Mouse (Mus musculus): ENCODE results near the gene Hoxd8. TPM values are rescaled to one million over a fixed set of nuclear protein-coding genes. Genes with fewer than 3 reads are reported as not detected.
A peak's percentile ranks its signal among the peaks of the same experiment; 100 is the strongest.

The Hoxd8 gene
- polyA plus RNA-seq, 1 experiment: not detected

GRCm38 (mm10) chr2:74737578-74738070 is 33.2 kb downstream of the Hoxd8 start:
- peaks cover 97% of the 10 kb centered on the region for H3K27me3 ChIP-seq (replicated peaks)
- H3K9me3 ChIP-seq: peaks cover 8% of the 10 kb centered on the region
- no peak overlapping the region for H3K4me3 ChIP-seq (replicated peaks)
- no peak for TF ChIP-seq FLI1 (IDR thresholded peaks at IDR 0.05; ENCODE audit: low read length)
- TF ChIP-seq GATA1 (IDR thresholded peaks at IDR 0.05; ENCODE audit: borderline replicate concordance, low read length): no peak
- peaks cover 21% of the 10 kb centered on the region for H3K4me1 ChIP-seq
- H3K36me3 ChIP-seq (replicated peaks; ENCODE audit: low read length): no peaks in the 10 kb centered on the region

DNA sequence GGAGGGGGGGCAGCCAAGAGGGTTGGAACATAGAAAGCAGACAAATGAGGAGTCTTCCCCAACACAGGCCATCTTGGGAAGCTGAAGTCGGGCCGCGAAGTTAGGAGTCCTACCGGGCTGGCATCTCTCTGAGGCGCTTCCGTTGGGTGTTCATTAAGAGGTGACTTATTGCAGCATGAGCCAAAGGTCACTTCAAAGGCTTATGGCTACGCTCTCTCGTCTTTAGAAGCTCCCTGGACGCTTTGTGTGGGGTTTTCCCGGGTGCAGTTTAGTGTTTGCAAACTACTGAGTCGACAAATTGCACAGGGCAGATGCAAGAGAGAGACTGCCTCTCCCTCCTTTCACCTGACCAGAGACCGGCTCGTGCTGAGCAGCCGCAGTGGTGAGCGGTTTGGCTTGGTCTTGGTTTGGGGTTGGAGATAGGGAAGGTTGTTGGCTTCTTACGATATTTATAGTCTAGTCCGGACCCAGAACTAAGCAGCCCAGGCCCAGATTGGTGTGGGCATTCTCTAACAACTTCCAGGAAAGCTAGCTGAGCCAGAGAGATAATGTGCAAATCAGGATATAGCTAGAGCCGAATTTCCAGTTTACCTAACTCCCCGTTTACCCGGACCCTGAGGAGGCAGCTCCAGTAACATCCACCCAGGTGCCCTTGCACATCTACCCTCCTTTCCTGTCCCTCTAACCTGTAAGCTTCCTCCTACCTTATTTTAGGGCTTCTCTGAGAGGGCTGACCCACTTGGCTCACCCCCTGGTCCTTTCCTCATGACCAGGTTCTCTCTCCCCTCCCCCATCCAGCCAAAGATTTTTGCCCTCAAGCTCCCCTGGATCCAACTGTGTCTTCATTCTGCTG is 34.4 kb downstream of the Hoxd8 start:
- Histone ChIP-seq H3K4me3 (replicated peaks) (no peak overlapping the region), H3K27me3 (replicated peaks) (peaks cover 95% of the 10 kb centered on the region), H3K4me1 (peaks cover 19% of the 10 kb centered on the region), H3K36me3 (replicated peaks; ENCODE audit: low read length) (no peaks in the 10 kb centered on the region), H3K9me3 (peaks cover 8% of the 10 kb centered on the region)
- TF ChIP-seq GATA1 (IDR thresholded peaks at IDR 0.05; ENCODE audit: borderline replicate concordance, low read length): no peak
- TF ChIP-seq FLI1 (IDR thresholded peaks at IDR 0.05; ENCODE audit: low read length): no peak

DNA sequence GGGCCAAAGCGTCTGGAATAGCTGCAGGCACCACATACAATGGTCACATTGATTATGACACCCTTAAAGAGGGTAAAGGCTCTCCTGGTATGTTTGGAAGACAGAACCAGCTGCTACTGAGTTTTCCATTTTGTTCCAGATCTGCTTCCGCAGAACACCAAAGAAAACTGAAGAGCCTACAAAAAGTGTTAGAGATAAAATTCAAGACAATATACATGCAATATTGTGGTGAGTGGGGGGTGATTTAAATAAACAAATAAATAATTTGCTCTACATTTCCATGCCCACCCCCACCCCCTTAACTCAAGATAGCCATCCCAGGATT is 35.0 kb downstream of the Hoxd8 start:
- no peaks in the 10 kb centered on the region for H3K36me3 ChIP-seq (replicated peaks; ENCODE audit: low read length)
- H3K4me1 ChIP-seq: peaks cover 19% of the 10 kb centered on the region
- H3K4me3 ChIP-seq (replicated peaks): no peak overlapping the region
- peaks cover 96% of the 10 kb centered on the region for H3K27me3 ChIP-seq (replicated peaks)
- TF ChIP-seq FLI1 (IDR thresholded peaks at IDR 0.05; ENCODE audit: low read length) (no peak), GATA1 (IDR thresholded peaks at IDR 0.05; ENCODE audit: borderline replicate concordance, low read length) (no peak)
- H3K9me3 ChIP-seq: peaks cover 13% of the 10 kb centered on the region

DNA sequence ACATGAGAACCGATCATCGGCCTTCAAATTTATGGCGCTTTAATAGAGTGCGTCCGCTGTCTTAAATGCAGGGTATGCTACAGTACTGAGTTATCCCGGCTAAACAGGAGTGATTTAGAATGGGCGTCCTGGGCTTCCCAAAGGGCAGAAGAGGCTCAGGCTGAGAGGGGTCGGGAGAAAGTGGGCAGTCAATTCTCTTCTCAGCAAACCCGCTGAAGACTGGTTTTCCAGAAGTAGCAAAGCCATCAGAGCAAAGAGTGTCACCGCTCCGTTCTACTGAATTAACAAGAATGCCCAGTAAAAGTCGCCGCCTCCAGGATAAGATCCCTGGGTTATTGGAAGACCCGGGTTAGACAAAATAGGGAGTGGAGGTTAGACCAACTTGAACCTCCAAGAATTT is 35.5 kb downstream of the Hoxd8 start:
- no peak overlapping the region for H3K4me3 ChIP-seq (replicated peaks)
- H3K36me3 ChIP-seq (replicated peaks; ENCODE audit: low read length): no peaks in the 10 kb centered on the region
- H3K4me1 ChIP-seq: peaks cover 19% of the 10 kb centered on the region
- TF ChIP-seq FLI1 (IDR thresholded peaks at IDR 0.05; ENCODE audit: low read length) (no peak), GATA1 (IDR thresholded peaks at IDR 0.05; ENCODE audit: borderline replicate concordance, low read length) (no peak)
- peaks cover 95% of the 10 kb centered on the region for H3K27me3 ChIP-seq (replicated peaks)
- peaks cover 13% of the 10 kb centered on the region for H3K9me3 ChIP-seq

DNA sequence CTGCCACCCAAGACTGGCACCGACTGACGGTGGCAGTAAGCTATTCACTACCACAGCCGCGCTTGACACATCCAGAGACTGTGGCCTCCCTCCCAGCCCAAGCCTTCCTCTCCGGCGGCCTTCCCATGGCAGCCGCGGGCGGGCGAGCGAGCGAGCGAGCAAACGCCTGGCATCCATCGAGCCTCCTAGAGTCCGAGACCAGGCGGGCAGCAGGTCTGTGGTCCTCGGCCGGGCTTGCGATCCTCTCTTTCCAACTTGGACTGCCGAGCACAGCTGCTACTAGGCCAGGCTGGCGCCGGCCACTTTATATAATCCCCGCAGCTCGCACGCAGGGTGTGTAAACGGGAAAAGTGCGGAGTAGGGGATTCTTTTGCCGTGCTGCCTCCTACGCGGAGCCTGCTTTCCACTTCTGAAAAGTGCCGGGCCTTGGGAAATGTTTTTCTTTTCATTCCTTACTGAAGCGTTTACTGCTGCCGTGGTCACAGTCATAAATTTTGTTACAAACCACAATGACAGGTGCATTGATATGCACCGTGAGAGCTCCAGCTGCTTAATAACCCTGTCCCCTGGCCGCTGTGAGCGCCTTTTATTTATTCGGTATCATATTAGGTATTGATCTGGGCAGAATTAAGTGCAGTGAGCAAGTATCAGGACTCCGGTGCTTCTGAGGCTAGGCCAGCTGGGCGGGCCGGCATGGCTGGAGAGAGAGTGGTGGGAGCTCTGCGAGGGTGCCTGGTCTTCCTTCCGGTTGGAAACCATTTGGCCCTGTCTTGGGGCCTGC is 36.1 kb downstream of the Hoxd8 start:
- H3K4me3 ChIP-seq (replicated peaks): peak overlapping the region; percentile 14
- no peaks in the 10 kb centered on the region for H3K36me3 ChIP-seq (replicated peaks; ENCODE audit: low read length)
- peaks cover 13% of the 10 kb centered on the region for H3K9me3 ChIP-seq
- H3K4me1 ChIP-seq: peaks cover 17% of the 10 kb centered on the region
- H3K27me3 ChIP-seq (replicated peaks): peaks cover 95% of the 10 kb centered on the region
- TF ChIP-seq FLI1 (IDR thresholded peaks at IDR 0.05; ENCODE audit: low read length): no peak
- no peak for TF ChIP-seq GATA1 (IDR thresholded peaks at IDR 0.05; ENCODE audit: borderline replicate concordance, low read length)

DNA sequence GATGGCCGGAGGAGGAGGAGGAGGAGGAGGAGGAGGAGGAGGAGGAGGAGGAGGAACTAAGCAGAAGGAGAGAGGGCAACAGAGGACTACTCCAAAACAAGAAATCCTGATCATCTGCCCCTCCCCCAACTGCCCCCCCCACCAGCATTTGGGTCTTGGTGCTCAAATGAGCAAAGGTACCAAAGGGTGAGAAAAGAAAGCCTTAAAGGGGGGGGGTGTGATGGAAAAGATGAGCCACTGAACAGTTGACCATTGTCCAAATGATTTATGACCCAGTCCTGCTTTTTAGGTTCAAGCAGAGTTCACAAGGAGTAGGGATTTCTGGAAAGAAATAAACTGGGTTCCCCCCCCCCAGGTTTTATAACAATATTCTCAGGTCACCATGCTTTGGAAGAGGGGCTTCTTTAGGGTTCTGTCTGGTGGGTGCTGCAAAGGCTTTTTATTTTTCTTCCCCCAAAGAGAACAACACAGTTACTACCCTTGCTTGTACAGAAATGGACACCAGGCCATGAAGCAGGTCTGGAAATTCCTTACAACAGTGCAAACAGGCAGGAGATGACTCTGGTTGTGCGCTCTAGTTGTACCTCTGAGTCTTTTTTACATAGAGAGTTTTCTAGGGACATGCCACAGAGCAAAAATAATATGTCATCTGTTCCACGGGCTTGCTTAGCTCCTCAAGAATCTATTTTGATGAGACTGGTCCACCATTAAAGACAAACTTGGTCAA is 37.0 kb downstream of the Hoxd8 start:
- no peak for TF ChIP-seq FLI1 (IDR thresholded peaks at IDR 0.05; ENCODE audit: low read length)
- no peak for TF ChIP-seq GATA1 (IDR thresholded peaks at IDR 0.05; ENCODE audit: borderline replicate concordance, low read length)
- Histone ChIP-seq H3K4me1 (peaks cover 11% of the 10 kb centered on the region), H3K9me3 (peaks cover 13% of the 10 kb centered on the region), H3K27me3 (replicated peaks) (peaks cover 95% of the 10 kb centered on the region), H3K4me3 (replicated peaks) (no peak overlapping the region), H3K36me3 (replicated peaks; ENCODE audit: low read length) (no peaks in the 10 kb centered on the region)

- Histone ChIP-seq H3K4me3 (replicated peaks) (no peak overlapping the region), H3K27me3 (replicated peaks) (peaks cover 95% of the 10 kb centered on the region), H3K4me1 (peaks cover 15% of the 10 kb centered on the region), H3K9me3 (peaks cover 13% of the 10 kb centered on the region; the same call in 1 of the 2 replicates), H3K36me3 (replicated peaks; ENCODE audit: low read length) (no peaks in the 10 kb centered on the region)
- TF ChIP-seq GATA1 (IDR thresholded peaks at IDR 0.05; ENCODE audit: borderline replicate concordance, low read length): no peak
- TF ChIP-seq FLI1 (IDR thresholded peaks at IDR 0.05; ENCODE audit: low read length): no peak
Observed at GRCm38 (mm10) chr2:74741979-74742277, 37.5 kb downstream of the Hoxd8 start.

DNA sequence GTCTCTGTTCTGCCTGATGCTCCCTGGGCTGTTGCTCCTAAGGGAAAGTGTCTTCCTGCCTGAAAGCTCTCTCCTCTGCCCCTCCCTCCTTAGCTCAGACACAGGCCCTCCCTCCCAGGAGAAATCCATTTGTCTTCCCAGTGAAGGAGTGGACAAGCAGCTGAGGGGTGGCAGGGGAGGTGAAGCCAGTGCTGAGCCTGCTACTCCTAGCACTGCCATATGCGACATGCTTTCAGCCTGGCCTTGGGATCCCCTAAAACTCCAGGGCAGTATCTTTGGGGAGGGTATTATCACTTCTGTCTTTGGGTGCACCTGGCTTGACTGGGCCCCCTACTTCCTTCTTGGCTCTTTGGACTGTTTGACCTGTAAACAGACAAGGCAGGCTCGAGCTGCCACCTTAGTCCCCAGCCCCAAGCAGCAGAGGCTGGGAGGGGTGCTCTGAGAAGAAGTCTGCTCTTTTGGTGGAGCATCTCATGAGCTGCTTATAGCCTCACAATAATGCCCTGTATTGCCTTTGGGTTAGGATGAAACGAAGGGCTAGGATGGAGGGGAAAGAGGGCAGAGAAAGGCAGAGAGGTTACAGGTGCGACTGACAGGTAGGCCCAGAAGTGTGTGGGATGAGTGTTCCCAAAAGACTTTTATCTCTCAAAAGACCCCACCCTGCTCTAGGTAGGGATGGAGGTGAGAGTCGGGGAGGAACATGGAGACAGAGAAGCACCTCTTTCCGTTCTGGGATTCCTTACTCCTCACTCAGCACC is 41.3 kb downstream of the Hoxd8 start:
- peaks cover 95% of the 10 kb centered on the region for H3K27me3 ChIP-seq (replicated peaks)
- H3K4me1 ChIP-seq: peaks cover 20% of the 10 kb centered on the region
- H3K36me3 ChIP-seq (replicated peaks; ENCODE audit: low read length): no peaks in the 10 kb centered on the region
- H3K9me3 ChIP-seq: peaks cover 16% of the 10 kb centered on the region
- no peak overlapping the region for H3K4me3 ChIP-seq (replicated peaks)
- TF ChIP-seq FLI1 (IDR thresholded peaks at IDR 0.05; ENCODE audit: low read length): no peak
- TF ChIP-seq GATA1 (IDR thresholded peaks at IDR 0.05; ENCODE audit: borderline replicate concordance, low read length): no peak

GRCm38 (mm10) chr2:74746298-74746921 is 42.0 kb downstream of the Hoxd8 start:
- Histone ChIP-seq H3K36me3 (replicated peaks; ENCODE audit: low read length) (no peaks in the 10 kb centered on the region), H3K4me1 (peaks cover 19% of the 10 kb centered on the region), H3K9me3 (peaks cover 16% of the 10 kb centered on the region), H3K27me3 (replicated peaks) (peaks cover 96% of the 10 kb centered on the region), H3K4me3 (replicated peaks) (no peak overlapping the region)
- TF ChIP-seq GATA1 (IDR thresholded peaks at IDR 0.05; ENCODE audit: borderline replicate concordance, low read length) (no peak), FLI1 (IDR thresholded peaks at IDR 0.05; ENCODE audit: low read length) (no peak)
